Mouse (Mus musculus) spleen, adult 2 months (tissue): ENCODE results near the gene Thsd4.

ENCODE experiments used
- CTCF ChIP-seq: fragments of 200-500 bp; IDR thresholded peaks from 2 replicates; pipeline ENCODE4 v1.5.1; 2011; ENCODE audit warnings: mild to moderate bottlenecking, inconsistent platforms; ENCODE audit not compliant: insufficient read depth, insufficient read length, insufficient replicate concordance; ENCODE audit errors: extremely low read depth
- POLR2A ChIP-seq: fragments of 200-500 bp; IDR thresholded peaks from 2 replicates; pipeline ENCODE4 v1.6.1; 2011; ENCODE audit warnings: low read depth, low read length, inconsistent platforms

- TF ChIP-seq CTCF (no peak), POLR2A (no peak)
Measured at GRCm38 (mm10) chr9:60288789-60289188, 233.1 kb downstream of the Thsd4 start.
